Mouse (Mus musculus): Measurements from ENCODE around the gene Rfc1. TPM values are rescaled to one million over a fixed set of nuclear protein-coding genes. Genes with fewer than 3 reads are reported as not detected.
"Not testable (repeated sequence)": the region's sequence is repeated elsewhere in the genome, so short reads cannot be mapped to it uniquely, and the experiment has no call there.

Rfc1 gene
- polyA plus RNA-seq, 1 experiment from 2014 or later = 39.2 TPM

GRCm38 (mm10) chr5:65336075-65336355 lies 545 bp upstream of the Rfc1 start:
- Histone ChIP-seq H3K4me1 (replicated peaks) (peaks cover 8% of the 10 kb centered on the region; the same call in 1 of the 2 replicates), H3K4me2 (peak overlapping the region; percentile 86), H3K27me3 (no peaks in the 10 kb centered on the region), H3K27ac (no peak overlapping the region), H3K9ac (0 out of 2 replicates have a peak overlapping the region, but pooled peaks have one; percentile 85), H3K9me3 (no peaks in the 10 kb centered on the region), H3K4me3 (peak overlapping the region; percentile 92), H3K36me3 (no peaks in the 10 kb centered on the region)
- ATAC-seq (ENCODE audit: low FRiP score) = 0 out of 2 replicates have a peak, but pooled peaks have one; percentile 3
- WGBS = 29% methylated on average over 4 of the region's 4 CpGs

GRCm38 (mm10) chr5:65334788-65335187 lies 682 bp downstream of the Rfc1 start:
- Histone ChIP-seq H3K36me3 (no peaks in the 10 kb centered on the region), H3K9me3 (no peaks in the 10 kb centered on the region), H3K4me3 (peak overlapping the region; percentile 92), H3K4me1 (replicated peaks) (peaks cover 8% of the 10 kb centered on the region; the same call in 1 of the 2 replicates), H3K9ac (peak overlapping the region; percentile 85), H3K27me3 (no peaks in the 10 kb centered on the region), H3K4me2 (peak overlapping the region; percentile 86), H3K27ac (no peak overlapping the region)
- ATAC-seq (ENCODE audit: low FRiP score) = no peak
- 12% methylated on average over 8 of the region's 8 CpGs for WGBS

GRCm38 (mm10) chr5:65329971-65330370 lies 5.5 kb downstream of the Rfc1 start:
- Histone ChIP-seq H3K27me3 (no peaks in the 10 kb centered on the region), H3K36me3 (no peaks in the 10 kb centered on the region), H3K9ac (no peak overlapping the region), H3K9me3 (no peaks in the 10 kb centered on the region), H3K4me2 (no peak overlapping the region), H3K4me1 (replicated peaks) (peaks cover 2% of the 10 kb centered on the region; the same call in 1 of the 2 replicates), H3K27ac (no peak overlapping the region), H3K4me3 (no peak overlapping the region)
- no peak for ATAC-seq (ENCODE audit: low FRiP score)
- WGBS = 85% methylated on average over 3 of the region's 3 CpGs

- Histone ChIP-seq H3K9me3 (no peaks in the 10 kb centered on the region), H3K4me2 (no peak overlapping the region), H3K36me3 (no peaks in the 10 kb centered on the region), H3K4me3 (no peak overlapping the region), H3K9ac (no peak overlapping the region), H3K27me3 (no peaks in the 10 kb centered on the region), H3K27ac (no peak overlapping the region), H3K4me1 (replicated peaks) (no peaks in the 10 kb centered on the region)
- 74% methylated on average over 5 of the region's 5 CpGs for WGBS
- ATAC-seq (ENCODE audit: low FRiP score) = no peak
These were observed 9.3 kb downstream of the Rfc1 start for GRCm38 (mm10) chr5:65326212-65326611.

GRCm38 (mm10) chr5:65324758-65325355 lies 10.6 kb downstream of the Rfc1 start:
- Histone ChIP-seq H3K4me2 (no peak overlapping the region), H3K4me3 (no peak overlapping the region), H3K9me3 (no peaks in the 10 kb centered on the region), H3K27ac (no peak overlapping the region), H3K27me3 (no peaks in the 10 kb centered on the region), H3K9ac (no peak overlapping the region), H3K4me1 (replicated peaks) (no peaks in the 10 kb centered on the region), H3K36me3 (no peaks in the 10 kb centered on the region)
- WGBS = 94% methylated on average over 3 of the region's 3 CpGs
- no peak for ATAC-seq (ENCODE audit: low FRiP score)

GRCm38 (mm10) chr5:65324271-65324670 lies 11.2 kb downstream of the Rfc1 start:
- no peak overlapping the region for H3K4me2 ChIP-seq

GRCm38 (mm10) chr5:65322165-65322564 lies 13.3 kb downstream of the Rfc1 start:
- Histone ChIP-seq H3K4me3 (no peak overlapping the region), H3K4me2 (no peak overlapping the region), H3K36me3 (peaks cover 10% of the 10 kb centered on the region), H3K9me3 (no peaks in the 10 kb centered on the region), H3K27me3 (no peaks in the 10 kb centered on the region), H3K27ac (no peak overlapping the region), H3K9ac (no peak overlapping the region), H3K4me1 (replicated peaks) (no peaks in the 10 kb centered on the region)
- WGBS = 88% methylated on average over 10 of the region's 10 CpGs
- no peak for ATAC-seq (ENCODE audit: low FRiP score)

More at GRCm38 (mm10) chr5:65324271-65324670, 11.2 kb downstream of the Rfc1 start:
- no peaks in the 10 kb centered on the region for H3K27me3 ChIP-seq
- peaks cover under 1% of the 10 kb centered on the region for H3K36me3 ChIP-seq
- no peaks in the 10 kb centered on the region for H3K4me1 ChIP-seq (replicated peaks)
- H3K9ac ChIP-seq = no peak overlapping the region
- no peak for ATAC-seq (ENCODE audit: low FRiP score)
- H3K4me3 ChIP-seq = no peak overlapping the region
- 95% methylated on average over 3 of the region's 3 CpGs for WGBS
- H3K9me3 ChIP-seq = no peaks in the 10 kb centered on the region
- H3K27ac ChIP-seq = no peak overlapping the region

- Histone ChIP-seq H3K27ac (no peak overlapping the region), H3K36me3 (peaks cover 19% of the 10 kb centered on the region), H3K4me1 (replicated peaks) (no peaks in the 10 kb centered on the region), H3K4me3 (no peak overlapping the region), H3K4me2 (no peak overlapping the region), H3K27me3 (no peaks in the 10 kb centered on the region), H3K9ac (no peak overlapping the region), H3K9me3 (no peaks in the 10 kb centered on the region)
- no peak for ATAC-seq (ENCODE audit: low FRiP score)
- WGBS = 93% methylated on average over 9 of the region's 9 CpGs
These were observed 16.3 kb downstream of the Rfc1 start for GRCm38 (mm10) chr5:65319176-65319575.

GRCm38 (mm10) chr5:65308866-65309265 lies 26.6 kb downstream of the Rfc1 start:
- WGBS = 96% methylated on average over 3 of the region's 3 CpGs
- H3K4me1 ChIP-seq (replicated peaks) = no peaks in the 10 kb centered on the region
- ATAC-seq (ENCODE audit: low FRiP score) = no peak

GRCm38 (mm10) chr5:65308208-65308607 lies 27.3 kb downstream of the Rfc1 start:
- H3K27me3 ChIP-seq = no peaks in the 10 kb centered on the region
- H3K36me3 ChIP-seq = peaks cover 26% of the 10 kb centered on the region
- no peak overlapping the region for H3K4me3 ChIP-seq
- H3K9me3 ChIP-seq = no peaks in the 10 kb centered on the region
- no peak overlapping the region for H3K4me2 ChIP-seq
- no peak overlapping the region for H3K27ac ChIP-seq
- ATAC-seq (ENCODE audit: low FRiP score) = no peak
- no peaks in the 10 kb centered on the region for H3K4me1 ChIP-seq (replicated peaks)
- 99% methylated on average over 7 of the region's 7 CpGs for WGBS
- no peak overlapping the region for H3K9ac ChIP-seq

More at GRCm38 (mm10) chr5:65308866-65309265, 26.6 kb downstream of the Rfc1 start:
- H3K36me3 ChIP-seq = peaks cover 26% of the 10 kb centered on the region
- no peak overlapping the region for H3K4me3 ChIP-seq
- H3K9me3 ChIP-seq = no peaks in the 10 kb centered on the region
- no peak overlapping the region for H3K9ac ChIP-seq
- no peaks in the 10 kb centered on the region for H3K27me3 ChIP-seq
- no peak overlapping the region for H3K27ac ChIP-seq
- no peak overlapping the region for H3K4me2 ChIP-seq

- Histone ChIP-seq H3K9me3 (no peaks in the 10 kb centered on the region), H3K27me3 (no peaks in the 10 kb centered on the region), H3K27ac (no peak overlapping the region), H3K36me3 (peaks cover 21% of the 10 kb centered on the region), H3K4me3 (no peak overlapping the region), H3K4me2 (no peak overlapping the region), H3K9ac (no peak overlapping the region), H3K4me1 (replicated peaks) (no peaks in the 10 kb centered on the region)
- 84% methylated on average over 9 of the region's 9 CpGs for WGBS
- ATAC-seq (ENCODE audit: low FRiP score) = no peak
These were observed 30.0 kb downstream of the Rfc1 start for GRCm38 (mm10) chr5:65305516-65305915.

- Histone ChIP-seq H3K9me3 (no peaks in the 10 kb centered on the region), H3K4me1 (replicated peaks) (no peaks in the 10 kb centered on the region), H3K36me3 (peaks cover 26% of the 10 kb centered on the region), H3K27ac (no peak overlapping the region), H3K4me3 (no peak overlapping the region), H3K27me3 (no peaks in the 10 kb centered on the region), H3K9ac (no peak overlapping the region), H3K4me2 (no peak overlapping the region)
- no peak for ATAC-seq (ENCODE audit: low FRiP score)
- 93% methylated on average over 9 of the region's 9 CpGs for WGBS
These were observed 35.3 kb downstream of the Rfc1 start for GRCm38 (mm10) chr5:65300121-65300520.

GRCm38 (mm10) chr5:65299623-65300022 lies 35.8 kb downstream of the Rfc1 start:
- not testable (repeated sequence) for H3K4me3 ChIP-seq; H3K27ac ChIP-seq; ATAC-seq (ENCODE audit: low FRiP score); H3K27me3 ChIP-seq; H3K4me1 ChIP-seq (replicated peaks); H3K9ac ChIP-seq; H3K4me2 ChIP-seq; H3K9me3 ChIP-seq
- peaks cover 26% of the 10 kb centered on the region for H3K36me3 ChIP-seq
- WGBS = 95% methylated on average over 1 of the region's 1 CpGs

All from hindbrain, embryonic 13.5 days (tissue).